Mouse (Mus musculus) limb, embryonic 14.5 days (tissue): ENCODE measurements around the gene Zfp160. TPM values are rescaled to one million over a fixed set of nuclear protein-coding genes. Genes with fewer than 3 reads are reported as not detected.
"Not testable (repeated sequence)": the region's sequence is repeated elsewhere in the genome, so short reads cannot be mapped to it uniquely, and the experiment has no call there.

Source experiments
- ATAC-seq: fragments of 200-750 bp; cut with Nextera tagmentation; 2 replicates; pipeline ENCODE4 v1.8.0; 2017; ENCODE audit warnings: low read depth, moderate number of reproducible peaks, moderate TSS enrichment; ENCODE audit not compliant: low FRiP score
- DNase-seq: peaks from one replicate; pipeline ENCODE4 v3.0.0-alpha.2; 2015; ENCODE audit warnings: low spot score
- H3K27ac ChIP-seq: fragments of 300-500 bp; sonication (generic); replicated peaks from 2 replicates; pipeline ENCODE4 v1.5.1; 2014; ENCODE audit warnings: low read depth, mild to moderate bottlenecking, low read length, moderate library complexity, mixed read lengths
- H3K27me3 ChIP-seq: fragments of 300-500 bp; sonication (generic); 2 replicates; pipeline ENCODE4 v1.6.1; 2014; ENCODE audit warnings: low read length, mixed read lengths; ENCODE audit not compliant: control insufficient read depth, insufficient read depth
- H3K36me3 ChIP-seq: fragments of 300-500 bp; sonication (generic); 2 replicates; pipeline ENCODE4 v1.6.1; 2014; ENCODE audit warnings: mild to moderate bottlenecking, low read length, moderate library complexity, mixed read lengths; ENCODE audit not compliant: control insufficient read depth, insufficient read depth
- H3K4me1 ChIP-seq: fragments of 300-500 bp; sonication (generic); 2 replicates; pipeline ENCODE4 v1.6.1; 2014; ENCODE audit warnings: antibody characterized with exemption, low read length, mixed read lengths; ENCODE audit not compliant: control insufficient read depth, insufficient read depth
- H3K4me2 ChIP-seq: fragments of 300-500 bp; sonication (generic); replicated peaks from 2 replicates; pipeline ENCODE4 v1.6.1; 2014; ENCODE audit warnings: low read depth, mild to moderate bottlenecking, low read length, moderate library complexity; ENCODE audit not compliant: severe bottlenecking
- H3K4me3 ChIP-seq: fragments of 300-500 bp; sonication (generic); replicated peaks from 2 replicates; pipeline ENCODE4 v1.5.1; 2014; ENCODE audit warnings: low read length
- H3K9ac ChIP-seq: fragments of 300-500 bp; sonication (generic); 2 replicates; pipeline ENCODE4 v1.6.1; 2014; ENCODE audit warnings: mild to moderate bottlenecking, low read depth, low read length, moderate library complexity; ENCODE audit not compliant: severe bottlenecking
- H3K9me3 ChIP-seq: fragments of 300-500 bp; sonication (generic); 2 replicates; pipeline ENCODE4 v1.6.1; 2016; ENCODE audit warnings: low read length; ENCODE audit not compliant: control insufficient read depth
- POLR2A ChIP-seq: fragments of 200-500 bp; IDR thresholded peaks from 2 replicates; pipeline ENCODE4 v1.8.0; 2012; ENCODE audit warnings: inconsistent platforms, mild to moderate bottlenecking, moderate library complexity, borderline replicate concordance; ENCODE audit not compliant: insufficient read depth, insufficient read length; ENCODE audit errors: extremely low read depth
- WGBS: fragments of 180-500 bp; shearing (Covaris S2); extraction: QIAGEN DNeasy Blood & Tissue Kit; methylation state at CpG from one replicate; pipeline ENCODE4 v1.1.7; 2014; 5-methylcytosine and 5-hydroxymethylcytosine counted together
- polyA plus RNA-seq, 2 experiments: library from polyadenylated mRNA; depleted of rRNA in 1 of 2; stranded (reverse) in 1 of 2; unstranded in 1 of 2; fragments of >200 nt; fragmentation: Nextera tagmentation in 1 of 2; extraction: Ambion mirVana in 1 of 2; gene quantifications; 2 replicates each; pipeline versions ENCODE4 v1.2.1 to v1.2.3; 2012 to 2014

The Zfp160 gene
- polyA plus RNA-seq, 2 experiments: 19.8 to 24.5 TPM

GRCm38 (mm10) chr17:20996364-20996763 is 12.3 kb upstream of the Zfp160 start, which contains the start of gene Vmn1r233:
Gene Vmn1r233, minus strand, starts transcription at chr17:20996464.
- H3K9ac ChIP-seq: no peak within 1 kb of the TSS
- no peak within 1 kb of the TSS for H3K27ac ChIP-seq
- no peaks in the 10 kb centered on the region for H3K27me3 ChIP-seq
- ATAC-seq (no peak), DNase-seq (no peak)
- TF ChIP-seq POLR2A: no peak
- H3K4me1 ChIP-seq: no peaks in the 10 kb centered on the region
- no peaks in the 10 kb centered on the region for H3K9me3 ChIP-seq
- H3K36me3 ChIP-seq: no peaks in the 10 kb centered on the region
- H3K4me2 ChIP-seq: no peak within 1 kb of the TSS
- no peak within 1 kb of the TSS for H3K4me3 ChIP-seq

- peak overlapping the region; percentile 78 for H3K9ac ChIP-seq
- peak overlapping the region; percentile 75 for H3K4me3 ChIP-seq
- WGBS: 16% methylated on average over 1 of the region's 1 CpGs
- DNase-seq (no peak), ATAC-seq (no peak)
- peaks cover 7% of the 10 kb centered on the region for H3K4me1 ChIP-seq
- no peaks in the 10 kb centered on the region for H3K9me3 ChIP-seq
- H3K36me3 ChIP-seq: peaks cover 20% of the 10 kb centered on the region
- peak overlapping the region; percentile 83; the same call in 1 of the 2 replicates for H3K27ac ChIP-seq
- H3K4me2 ChIP-seq: peak overlapping the region; percentile 78
- no peaks in the 10 kb centered on the region for H3K27me3 ChIP-seq
- TF ChIP-seq POLR2A: no peak
Measured at GRCm38 (mm10) chr17:21009726-21010125, 1.0 kb downstream of the Zfp160 start.

- WGBS: 92% methylated on average over 1 of the region's 1 CpGs
- DNase-seq: no peak
Measured at GRCm38 (mm10) chr17:21018410-21019080, 9.8 kb downstream of the Zfp160 start.

DNA sequence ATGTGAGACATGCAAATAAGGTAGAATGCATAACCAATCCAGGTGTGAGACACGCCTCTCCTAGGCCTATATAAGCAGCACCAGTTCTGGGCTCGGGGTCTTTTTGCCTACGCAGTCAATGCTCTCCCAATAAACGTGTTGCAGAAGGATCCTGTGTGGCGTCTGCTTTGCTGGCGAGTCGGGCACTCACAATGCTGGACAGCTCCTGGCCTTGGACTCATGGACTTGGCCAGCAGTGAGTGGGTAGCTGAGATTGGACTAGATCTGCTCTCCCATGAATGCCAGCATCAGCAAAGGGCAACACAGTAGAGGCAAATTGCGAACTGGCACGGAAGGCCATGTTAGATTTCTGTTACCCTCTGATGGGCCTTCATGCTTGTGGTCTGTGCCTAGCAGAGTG is 39.3 kb downstream of the Zfp160 start:
- H3K4me2 ChIP-seq, H3K27ac ChIP-seq, H3K4me1 ChIP-seq, H3K9me3 ChIP-seq, H3K27me3 ChIP-seq, H3K4me3 ChIP-seq, H3K9ac ChIP-seq, ATAC-seq, H3K36me3 ChIP-seq, DNase-seq: not testable (repeated sequence)
- 86% methylated on average over 9 of the region's 9 CpGs for WGBS

More at GRCm38 (mm10) chr17:21018410-21019080, 9.8 kb downstream of the Zfp160 start:
- H3K4me1 ChIP-seq: no peaks in the 10 kb centered on the region
- H3K27ac ChIP-seq: no peak overlapping the region
- H3K27me3 ChIP-seq: no peaks in the 10 kb centered on the region
- no peak overlapping the region for H3K4me2 ChIP-seq
- H3K36me3 ChIP-seq: peaks cover 67% of the 10 kb centered on the region
- TF ChIP-seq POLR2A: no peak
- ATAC-seq: no peak
- H3K9me3 ChIP-seq: no peaks in the 10 kb centered on the region
- H3K4me3 ChIP-seq: no peak overlapping the region
- no peak overlapping the region for H3K9ac ChIP-seq

DNA sequence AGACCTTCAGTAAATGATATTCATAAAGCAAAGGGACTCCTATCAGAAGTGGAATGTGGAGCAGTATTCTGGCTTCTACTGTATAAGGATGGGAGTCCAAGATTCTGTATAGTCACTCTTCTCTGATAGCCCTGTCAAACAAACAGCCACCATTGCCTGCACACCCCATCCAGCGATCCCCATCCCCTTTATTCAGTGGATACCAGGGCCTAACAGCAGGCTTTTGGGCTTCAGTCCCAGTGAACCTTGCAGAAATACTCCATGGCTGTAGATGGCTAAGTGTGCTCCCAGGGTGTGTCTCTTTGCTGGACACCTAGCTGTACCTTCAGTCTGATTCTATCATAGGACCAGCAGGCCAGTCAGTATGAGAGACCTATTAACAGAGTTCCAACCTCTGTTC is 42.2 kb downstream of the Zfp160 start:
- TF ChIP-seq POLR2A: no peak
- H3K9ac ChIP-seq: no peak overlapping the region
- H3K27me3 ChIP-seq: no peaks in the 10 kb centered on the region
- no peaks in the 10 kb centered on the region for H3K36me3 ChIP-seq
- H3K4me1 ChIP-seq: no peaks in the 10 kb centered on the region
- H3K9me3 ChIP-seq: no peaks in the 10 kb centered on the region
- ATAC-seq (no peak), DNase-seq (no peak)
- H3K4me3 ChIP-seq: no peak overlapping the region
- no peak overlapping the region for H3K4me2 ChIP-seq
- WGBS: 77% methylated on average over 1 of the region's 1 CpGs
- H3K27ac ChIP-seq: no peak overlapping the region

GRCm38 (mm10) chr17:21051341-21051740 is 42.6 kb downstream of the Zfp160 start:
- not testable (repeated sequence) for H3K4me3 ChIP-seq, H3K36me3 ChIP-seq, DNase-seq, ATAC-seq, H3K9me3 ChIP-seq, H3K27ac ChIP-seq, H3K4me1 ChIP-seq, H3K9ac ChIP-seq, H3K27me3 ChIP-seq, H3K4me2 ChIP-seq
- WGBS: no CpG with 5 or more reads among the region's 3 CpGs

GRCm38 (mm10) chr17:21051919-21052318 is 43.2 kb downstream of the Zfp160 start:
- not testable (repeated sequence) for DNase-seq, H3K27me3 ChIP-seq, H3K4me3 ChIP-seq, H3K4me1 ChIP-seq, H3K9ac ChIP-seq, H3K27ac ChIP-seq, ATAC-seq, H3K36me3 ChIP-seq, H3K4me2 ChIP-seq, H3K9me3 ChIP-seq
- 72% methylated on average over 3 of the region's 3 CpGs for WGBS
